Mouse (Mus musculus) G1E (cell line): ENCODE data around the gene Trib2.

ENCODE experiments used
- CTCF ChIP-seq: IDR thresholded peaks from 2 replicates; pipeline ENCODE4 v1.5.1; 2012; ENCODE audit warnings: low read depth, low read length, inconsistent platforms, mixed read lengths
- GATA1 ChIP-seq: IDR thresholded peaks from 2 replicates; pipeline ENCODE4 v1.6.1; 2012; ENCODE audit warnings: borderline replicate concordance, low read length, inconsistent platforms, mixed read lengths
- POLR2AphosphoS5 ChIP-seq: IDR thresholded peaks from 2 replicates; pipeline ENCODE4 v1.6.1; 2012; ENCODE audit warnings: low read depth, low read length, inconsistent platforms; ENCODE audit not compliant: insufficient replicate concordance
- TAL1 ChIP-seq: conservative IDR thresholded peaks from 2 replicates; pipeline ENCODE4 v1.6.1; 2012; ENCODE audit warnings: low read depth, low read length, inconsistent platforms, mixed read lengths

- no peak for TF ChIP-seq CTCF
- no peak for TF ChIP-seq GATA1
- no peak for TF ChIP-seq POLR2AphosphoS5
- no peak for TF ChIP-seq TAL1
Measured at GRCm38 (mm10) chr12:15813133-15813818, 3.4 kb downstream of the Trib2 start.
